Mouse (Mus musculus) embryonic stem cell, embryonic (primary cell): ENCODE measurements around the gene Ubac2.

Experiments
- CTCF ChIA-PET, 4 experiments: fragments of 300-600 bp in 2 of 4; fragments of 350-600 bp in 2 of 4; sonication (Branson Sonifier 250); formaldehyde crosslinking; loops; one replicate each; lab custom pipeline; 2022; ENCODE audit warnings: inconsistent platforms in 2 of 4; lab: Charles Lee
- POLR2A ChIA-PET, 4 experiments: fragments of 300-600 bp in 2 of 4; fragments of 350-600 bp in 2 of 4; sonication (Branson Sonifier 250); formaldehyde crosslinking; loops; one replicate each; lab custom pipeline; 2022; ENCODE audit warnings: antibody characterized with exemption in 4 of 4, inconsistent platforms in 1 of 4; lab: Charles Lee

Ubac2 gene

GRCm38 (mm10) chr14:121949436-121949835, 71.0 kb downstream of the Ubac2 start:
- ChIA-PET CTCF (no interaction called here), POLR2A (interaction anchor here in 1 of 4 experiments (0.5 to 6.1 kb wide), 5 partner anchors 10 to 197 kb away, joined by 3 to 31 read pairs (median 4); no protein-coding TSS in a partner anchor)

DNA sequence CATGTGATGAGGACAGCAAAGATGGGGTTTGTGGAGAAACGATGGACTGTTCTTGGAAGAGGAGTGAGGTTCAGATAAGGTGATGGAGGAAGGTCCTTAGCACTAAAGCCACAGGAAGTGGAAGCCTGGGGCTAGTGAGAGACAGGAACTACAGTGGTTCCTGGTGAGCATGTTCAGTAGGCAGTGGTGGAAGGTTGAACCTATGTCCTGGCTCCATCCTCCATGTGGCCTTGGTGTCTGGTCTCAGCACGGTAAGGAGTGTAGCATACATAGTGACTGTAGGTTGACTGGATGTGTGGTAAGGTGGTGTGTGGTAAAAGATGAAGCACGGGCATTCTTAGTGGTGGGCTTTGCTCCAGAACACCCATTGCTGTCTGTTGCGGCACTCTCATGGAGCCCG, 71.5 kb downstream of the Ubac2 start:
- ChIA-PET POLR2A (interaction anchor here in 1 of 4 experiments (4.3 to 6.1 kb wide), 2 partner anchors 10 to 23 kb away, joined by 27 to 31 read pairs; no protein-coding TSS in a partner anchor), CTCF (no interaction called here)

DNA sequence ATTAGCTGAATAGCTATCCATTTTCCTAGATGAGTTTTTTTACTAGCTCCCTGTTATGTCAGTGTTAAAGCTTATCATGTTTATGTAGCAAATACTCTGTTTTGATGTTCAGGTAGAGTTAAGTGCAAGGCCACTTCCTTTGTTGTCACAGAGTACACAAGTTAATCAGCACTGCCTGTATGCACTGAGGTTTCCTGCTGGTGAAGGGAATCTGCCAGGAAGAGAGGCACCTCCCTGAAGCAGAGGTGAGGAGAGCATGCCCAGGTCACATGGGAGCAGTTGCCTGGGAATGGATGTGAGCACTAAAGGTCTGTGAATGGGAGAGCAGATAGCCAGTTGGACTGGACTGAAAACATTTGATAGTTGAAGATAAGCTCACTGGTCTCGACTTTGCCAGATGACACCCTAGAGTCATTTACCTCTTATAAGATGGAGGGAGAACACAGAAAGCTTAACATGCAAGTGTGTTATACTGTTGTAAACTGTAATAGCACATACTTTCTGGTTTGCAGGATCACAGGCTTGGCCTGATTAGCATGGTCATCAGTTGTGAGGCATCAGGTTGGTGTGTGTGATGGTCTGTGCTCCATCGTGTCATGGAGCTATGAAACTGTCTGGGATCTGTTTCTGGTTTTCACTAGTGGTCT, 73.1 kb downstream of the Ubac2 start:
- CTCF ChIA-PET = interaction anchor here in 3 of 4 experiments (0.6 to 1.8 kb wide), 4 partner anchors 23 kb away, joined by 3 to 6 read pairs (median 3); no protein-coding TSS in a partner anchor

GRCm38 (mm10) chr14:121952046-121952400, 73.6 kb downstream of the Ubac2 start:
- CTCF ChIA-PET = interaction anchor here in 2 of 4 experiments (0.9 to 1.8 kb wide), 2 partner anchors 24 kb away, joined by 3 to 6 read pairs; no protein-coding TSS in a partner anchor
- POLR2A ChIA-PET = interaction anchor here in 2 of 4 experiments (0.5 to 1.6 kb wide), 8 partner anchors 9 to 364 kb away, joined by 3 to 5 read pairs (median 3); no protein-coding TSS in a partner anchor

More for the DNA sequence above, 73.1 kb downstream of the Ubac2 start:
- POLR2A ChIA-PET = interaction anchor here in 3 of 4 experiments (0.6 to 1.6 kb wide), 10 partner anchors 9 to 74 kb away, joined by 3 to 6 read pairs (median 4); partner anchors contain the start of gene Gpr183 (in 1 of the 3)

DNA sequence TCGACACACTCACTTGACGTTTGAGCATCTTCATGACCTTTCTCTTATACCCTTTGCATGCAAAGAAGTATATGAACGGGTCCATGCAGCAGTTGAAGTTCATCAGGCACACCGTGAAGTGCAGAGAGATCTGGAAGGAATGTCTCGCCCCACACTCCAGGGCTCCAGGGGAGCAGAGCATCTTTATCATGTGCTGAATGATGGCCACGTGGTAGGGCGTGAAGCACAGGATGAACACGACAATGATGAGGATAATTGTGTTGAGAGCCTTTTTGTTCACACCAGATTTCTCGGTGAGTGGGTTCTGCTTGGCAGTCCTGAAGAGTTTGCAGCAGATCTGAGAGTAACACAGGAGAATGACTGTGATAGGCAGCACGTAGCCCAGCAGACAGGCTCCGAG, 75.7 kb downstream of the Ubac2 start:
- POLR2A ChIA-PET = no interaction called here

GRCm38 (mm10) chr14:121954608-121955007, 76.2 kb downstream of the Ubac2 start:
- ChIA-PET CTCF (no interaction called here), POLR2A (interaction anchor here in 1 of 4 experiments (1.1 kb wide), 1 partner anchor 106 kb away, joined by 3 read pairs; no protein-coding TSS in a partner anchor)

More for the DNA sequence above, 75.7 kb downstream of the Ubac2 start:
- CTCF ChIA-PET = no interaction called here

GRCm38 (mm10) chr14:121955176-121955795, 76.9 kb downstream of the Ubac2 start:
- ChIA-PET POLR2A (interaction anchor here in 1 of 4 experiments (1.1 kb wide), 1 partner anchor 106 kb away, joined by 3 read pairs; no protein-coding TSS in a partner anchor), CTCF (interaction anchor here in 1 of 4 experiments (0.6 kb wide), 1 partner anchor 530 kb away, joined by 5 read pairs; no protein-coding TSS in a partner anchor)

GRCm38 (mm10) chr14:121956291-121956690, 77.9 kb downstream of the Ubac2 start:
- ChIA-PET POLR2A (no interaction called here), CTCF (interaction anchor here in 1 of 4 experiments (1.2 kb wide), 1 partner anchor 28 kb away, joined by 3 read pairs; no protein-coding TSS in a partner anchor)

DNA sequence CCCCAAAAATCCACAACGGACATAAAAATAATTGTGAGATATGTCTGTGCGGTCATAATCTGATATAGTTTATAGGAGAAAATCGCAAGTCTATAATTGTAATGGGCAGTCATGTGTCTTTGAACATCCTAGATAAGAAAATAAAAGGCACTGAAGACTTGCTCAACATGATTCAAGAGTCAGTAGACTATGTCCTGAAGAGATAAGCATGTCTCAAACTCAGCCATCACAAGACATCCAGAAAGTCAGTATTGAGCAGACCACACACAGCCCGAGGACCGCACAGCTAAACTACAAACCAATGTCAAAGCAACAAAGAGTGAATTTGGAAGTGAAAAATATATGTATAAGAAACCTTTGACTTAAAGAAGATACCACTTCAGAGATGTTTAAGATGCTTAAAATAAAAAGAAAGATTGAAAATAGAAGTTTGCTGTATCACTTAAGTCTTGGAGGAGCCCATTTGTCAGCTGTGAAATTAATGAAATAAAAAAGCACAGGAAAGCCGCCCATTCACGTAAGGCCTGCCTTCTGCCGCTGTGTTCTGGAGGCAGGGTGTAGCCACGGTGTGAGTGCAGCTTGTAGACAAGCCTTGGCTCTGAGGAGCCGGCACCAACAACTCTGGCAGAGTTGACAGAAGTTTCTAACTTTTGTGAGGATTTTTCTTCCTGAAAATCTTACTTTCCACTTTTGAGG, 78.9 kb downstream of the Ubac2 start:
- CTCF ChIA-PET = interaction anchor here in 1 of 4 experiments (1.2 kb wide), 1 partner anchor 29 kb away, joined by 3 read pairs; no protein-coding TSS in a partner anchor
- POLR2A ChIA-PET = interaction anchor here in 2 of 4 experiments (0.7 to 4.2 kb wide), 5 partner anchors 10 to 450 kb away, joined by 3 to 31 read pairs (median 3); no protein-coding TSS in a partner anchor

- POLR2A ChIA-PET = interaction anchor here in 1 of 4 experiments (0.8 to 4.2 kb wide), 3 partner anchors 11 to 410 kb away, joined by 3 to 31 read pairs (median 3); no protein-coding TSS in a partner anchor
- CTCF ChIA-PET = no interaction called here
These were observed 79.8 kb downstream of the Ubac2 start for GRCm38 (mm10) chr14:121958041-121958750.

- CTCF ChIA-PET = no interaction called here
- POLR2A ChIA-PET = interaction anchor here in 2 of 4 experiments (1.4 to 4.2 kb wide), 3 partner anchors 11 to 13 kb away, joined by 3 to 31 read pairs (median 13); no protein-coding TSS in a partner anchor
These were observed 80.5 kb downstream of the Ubac2 start for GRCm38 (mm10) chr14:121958751-121959537.

DNA sequence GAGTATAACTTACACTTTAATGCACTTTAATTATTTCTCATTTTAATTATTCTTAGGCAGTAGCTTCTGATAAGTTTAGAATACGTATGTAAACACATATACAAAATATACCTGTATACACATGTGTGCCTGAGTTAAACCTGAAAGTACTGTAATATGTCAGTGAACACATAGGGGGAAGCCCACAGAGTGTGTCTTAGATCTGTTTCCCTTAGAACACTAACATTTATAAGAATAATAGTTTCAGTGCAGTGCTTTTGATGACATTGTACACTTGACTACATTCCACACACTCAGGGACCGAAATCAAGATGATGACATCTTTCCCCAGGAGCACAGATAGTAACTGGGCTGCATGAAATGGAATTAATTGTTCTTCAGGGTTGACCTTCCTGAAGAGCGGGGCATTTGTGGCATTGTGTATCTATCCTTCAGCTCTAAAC, 81.1 kb downstream of the Ubac2 start:
- ChIA-PET CTCF (no interaction called here), POLR2A (interaction anchor here in 2 of 4 experiments (0.7 to 4.2 kb wide), 5 partner anchors 11 to 162 kb away, joined by 3 to 31 read pairs (median 3); partner anchors contain the start of gene Dock9 (in 1 of the 2))

- ChIA-PET CTCF (no interaction called here), POLR2A (interaction anchor here in 3 of 4 experiments (0.7 to 4.2 kb wide), 10 partner anchors 9 to 162 kb away, joined by 3 to 31 read pairs (median 4); partner anchors contain the start of genes Dock9 (in 1 of the 3) and Ubac2 (in 1 of the 3))
These were observed 81.6 kb downstream of the Ubac2 start for GRCm38 (mm10) chr14:121960031-121960430.

DNA sequence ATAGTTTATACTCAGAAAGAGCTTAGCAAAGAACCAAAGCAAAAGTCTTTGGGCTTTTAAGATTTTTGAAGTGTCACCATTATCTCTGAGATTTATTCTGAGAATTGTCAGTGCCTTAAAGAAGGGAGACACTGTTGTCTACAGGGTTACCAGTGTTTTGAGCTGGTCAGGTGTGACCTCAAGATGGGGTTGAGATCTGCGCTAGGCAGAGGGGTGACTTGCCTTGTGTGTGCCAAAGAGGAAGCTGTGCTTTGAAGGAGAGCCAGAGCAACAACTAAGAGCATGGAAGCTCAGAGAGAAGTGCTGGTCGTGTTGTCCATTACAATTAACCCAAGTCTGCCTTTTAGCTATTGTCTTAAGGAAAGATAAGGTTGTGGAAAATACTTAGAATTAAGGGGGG, 82.1 kb downstream of the Ubac2 start:
- ChIA-PET CTCF (interaction anchor here in 2 of 4 experiments (0.9 to 1.1 kb wide), 2 partner anchors 32 to 95 kb away, joined by 3 to 5 read pairs; no protein-coding TSS in a partner anchor), POLR2A (interaction anchor here in 3 of 4 experiments (1.0 to 4.2 kb wide), 14 partner anchors 9 to 148 kb away, joined by 3 to 31 read pairs (median 4); partner anchors contain the start of gene Ubac2 (in 1 of the 3))

DNA sequence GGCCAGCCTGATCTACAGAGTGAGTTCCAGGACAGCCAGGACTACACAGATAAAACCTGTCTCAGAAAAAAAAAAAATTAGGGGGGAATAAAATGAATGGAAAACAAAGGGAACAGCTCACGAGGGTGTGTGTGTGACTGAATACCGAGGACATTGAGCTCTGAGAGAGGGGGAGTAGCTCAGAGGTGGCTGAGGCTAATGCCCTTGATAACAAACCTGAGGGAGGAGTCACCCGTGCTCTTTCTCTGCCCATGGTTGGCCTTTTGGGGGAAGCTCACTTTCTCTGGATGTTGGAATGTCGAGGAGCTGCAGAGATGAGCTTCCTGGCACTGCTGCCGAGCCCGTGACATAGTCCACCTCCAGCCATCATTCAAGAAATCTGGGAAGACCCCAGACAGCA, 82.6 kb downstream of the Ubac2 start:
- POLR2A ChIA-PET = interaction anchor here in 3 of 4 experiments (0.7 to 4.2 kb wide), 19 partner anchors 9 to 147 kb away, joined by 3 to 31 read pairs (median 4); partner anchors contain the start of gene Ubac2 (in 1 of the 3)
- CTCF ChIA-PET = interaction anchor here (0.6 to 1.1 kb wide), 5 partner anchors 27 to 151 kb away, joined by 3 to 5 read pairs (median 3); no protein-coding TSS in a partner anchor

DNA sequence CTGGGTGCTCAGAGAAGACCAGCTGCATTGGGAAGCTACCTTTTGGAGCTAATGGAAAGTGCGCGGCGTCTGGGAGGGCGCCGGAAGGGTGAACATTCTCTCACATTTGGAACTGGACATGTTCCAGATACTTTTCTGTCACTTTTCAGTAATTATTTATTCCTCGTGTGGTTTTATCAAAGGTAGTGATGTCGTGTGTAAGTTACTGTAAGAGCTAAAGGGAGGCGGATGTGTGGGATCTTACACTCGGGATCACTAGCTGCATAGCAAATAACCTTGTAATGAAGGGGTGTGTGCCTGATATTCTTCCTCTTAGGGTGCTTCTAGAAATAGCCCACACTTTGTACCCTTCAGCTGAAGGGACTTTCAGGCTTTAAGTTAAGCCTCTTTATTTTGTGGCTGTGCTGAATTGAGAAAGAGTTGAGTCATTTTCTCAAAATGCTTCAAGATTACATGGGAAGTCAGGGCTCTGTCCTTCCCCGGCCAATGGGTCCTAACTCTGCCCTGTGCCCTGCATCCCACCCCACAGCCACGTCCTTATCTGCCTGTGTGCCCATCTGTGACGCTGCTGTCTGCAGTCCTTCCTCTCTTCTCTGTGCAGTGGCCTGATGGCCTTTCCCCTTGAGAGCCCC, 83.2 kb downstream of the Ubac2 start:
- ChIA-PET POLR2A (interaction anchor here in 3 of 4 experiments (0.7 to 4.2 kb wide), 16 partner anchors 9 to 99 kb away, joined by 3 to 31 read pairs (median 4); partner anchors contain the start of gene Ubac2 (in 1 of the 3)), CTCF (interaction anchor here (0.6 to 1.1 kb wide), 5 partner anchors 28 to 150 kb away, joined by 3 to 5 read pairs (median 3); no protein-coding TSS in a partner anchor)
